Mouse (Mus musculus): ENCODE results near the gene Gp1ba. TPM values are rescaled to one million over a fixed set of nuclear protein-coding genes. Genes with fewer than 3 reads are reported as not detected.

Gene Gp1ba
- total and polyA plus RNA-seq, 3 experiments, result 0.25 to 0.84 TPM; not detected in 1

- H3K4me1 ChIP-seq (ENCODE audit: control insufficient read depth in 1 of 2, insufficient read depth in 2 of 2), result peaks cover 0 to 20% of the 10 kb centered on the region in 2 experiments; a peak in 2 of 4 replicates
- H3K27me3 ChIP-seq (replicated peaks), result no peaks in the 10 kb centered on the region
Measured at GRCm38 (mm10) chr11:70612505-70612904, 26.4 kb upstream of the Gp1ba start.

DNA sequence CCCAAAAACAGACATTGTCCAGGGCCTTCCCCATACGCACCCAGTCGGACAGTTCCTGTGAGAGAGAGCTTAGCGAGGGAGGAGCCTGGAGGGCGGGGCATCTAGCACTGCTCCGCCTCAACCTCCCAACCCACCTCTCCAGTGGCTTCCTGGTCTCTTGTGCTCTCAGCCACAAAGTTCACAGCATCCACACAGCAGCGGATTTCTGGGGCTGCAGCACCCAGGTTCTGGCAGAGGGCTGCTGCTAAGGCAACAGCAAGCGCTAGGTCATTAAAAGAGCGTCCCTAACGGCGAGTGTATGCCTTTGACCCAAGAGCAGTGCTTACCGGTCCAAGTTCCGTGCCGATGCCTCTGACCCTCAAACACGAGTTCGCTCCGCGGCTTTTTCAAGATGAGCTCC lies 23.8 kb upstream of the Gp1ba start:
- DNase-seq (ENCODE audit: extremely low read depth), result peak; percentile 46
- in situ Hi-C loops (cut with MboI; ENCODE audit: low pct_ligation_motif_present, low pct_unique_long_range_greater_than_20kb, low sequenced_read_pairs) (loop anchor here (5.0 to 25.0 kb wide), 2 partner anchors 203 to 378 kb away; partner anchors contain the start of genes 0610010K14Rik, Bcl6b, Gm21988 and Pelp1), dilution Hi-C loops (cut with MboI; ENCODE audit: extremely low pct_ligation_motif_present, extremely low pct_unique_long_range_greater_than_20kb, low sequenced_read_pairs) (no loop called here)
- H3K9ac ChIP-seq (ENCODE audit: insufficient read depth, low read depth), result no peak overlapping the region
- no peaks in the 10 kb centered on the region for H3K27me3 ChIP-seq (replicated peaks)
- no peaks in the 10 kb centered on the region for H3K9me3 ChIP-seq (replicated peaks; ENCODE audit: low read length)
- H3K36me3 ChIP-seq (replicated peaks in 1 of 2; ENCODE audit: control insufficient read depth in 1 of 2, insufficient read depth in 1 of 2, low read length in 1 of 2), result peaks cover 25 to 62% of the 10 kb centered on the region in 2 experiments
- peak overlapping the region in 2 of 3 experiments; percentile 26 to 36 for H3K4me3 ChIP-seq (replicated peaks in 1 of 3; ENCODE audit: low read depth in 2 of 3, low read length in 2 of 3, poor library complexity in 1 of 3)
- no peaks in the 10 kb centered on the region for H3K79me2 ChIP-seq (replicated peaks; ENCODE audit: control insufficient read depth, extremely low read depth, insufficient read depth, poor library complexity, severe bottlenecking)
- TF ChIP-seq ZC3H11A (IDR thresholded peaks at IDR 0.05; ENCODE audit: low read depth, low read length) (no peak), KAT2A (IDR thresholded peaks at IDR 0.05; ENCODE audit: insufficient replicate concordance, low read length) (no peak), SIN3A (IDR thresholded peaks at IDR 0.05; ENCODE audit: low read length) (no peak), POLR2A (IDR thresholded peaks at IDR 0.05; ENCODE audit: low read depth, low read length) (peak; percentile 58), MEF2A (IDR thresholded peaks at IDR 0.05; ENCODE audit: borderline replicate concordance, low read depth, low read length) (no peak), ELF1 (IDR thresholded peaks at IDR 0.05; ENCODE audit: low read depth, low read length) (peak; percentile 58; the same call in 1 of the 2 replicates)
- peaks cover 0 to 20% of the 10 kb centered on the region in 2 experiments; a peak in 2 of 4 replicates for H3K4me1 ChIP-seq (ENCODE audit: control insufficient read depth in 1 of 2, insufficient read depth in 2 of 2)
- no peak overlapping the region for H3K4me2 ChIP-seq (ENCODE audit: insufficient read depth, low read depth, poor library complexity, severe bottlenecking)
- no peak overlapping the region for H3K27ac ChIP-seq (ENCODE audit: insufficient read depth, low read depth)

More at GRCm38 (mm10) chr11:70612505-70612904, 26.4 kb upstream of the Gp1ba start:
- TF ChIP-seq IRF4 (IDR thresholded peaks at IDR 0.05; ENCODE audit: low read depth, low read length) (no peak), MXI1 (IDR thresholded peaks at IDR 0.05; ENCODE audit: low read depth, low read length) (no peak), MAFK (IDR thresholded peaks at IDR 0.05; ENCODE audit: insufficient replicate concordance, low read length) (no peak), MAZ (IDR thresholded peaks at IDR 0.05; ENCODE audit: low read depth, low read length) (no peak), NELFE (IDR thresholded peaks at IDR 0.05; ENCODE audit: low read depth, low read length) (no peak), GABPA (IDR thresholded peaks at IDR 0.05; ENCODE audit: insufficient replicate concordance, low read depth, low read length) (no peak), RCOR1 (conservative IDR thresholded peaks at IDR 0.05; ENCODE audit: low read depth, low read length) (no peak), CTCF (conservative IDR thresholded peaks at IDR 0.05 in 1 of 2, IDR thresholded peaks at IDR 0.05 in 1 of 2; ENCODE audit: low read depth in 2 of 2, low read length in 2 of 2) (peak in 1 of 2 experiments; percentile 33; a peak in 2 of 4 replicates), SMC3 (IDR thresholded peaks at IDR 0.05; ENCODE audit: low read depth, low read length) (peak; percentile 19; the same call in 1 of the 2 replicates), MYC (IDR thresholded peaks at IDR 0.05; ENCODE audit: low read depth, low read length) (no peak), NRF1 (IDR thresholded peaks at IDR 0.05; ENCODE audit: low read depth, low read length) (no peak)
- no peak overlapping the region for H3K27ac ChIP-seq (ENCODE audit: insufficient read depth, low read depth)
- no peaks in the 10 kb centered on the region for H3K9me3 ChIP-seq (replicated peaks; ENCODE audit: low read length)
- H3K4me2 ChIP-seq (ENCODE audit: insufficient read depth, low read depth, poor library complexity, severe bottlenecking), result no peak overlapping the region
- in situ Hi-C loops (cut with MboI; ENCODE audit: low pct_ligation_motif_present, low pct_unique_long_range_greater_than_20kb, low sequenced_read_pairs), result loop anchor here (25.0 kb wide), 1 partner anchor 375 kb away; the partner anchor contains the start of genes 0610010K14Rik, Bcl6b, Gm21988 and Rnasek
- H3K36me3 ChIP-seq (replicated peaks in 1 of 2; ENCODE audit: control insufficient read depth in 1 of 2, insufficient read depth in 1 of 2, low read length in 1 of 2), result peaks cover 51 to 87% of the 10 kb centered on the region in 2 experiments
- H3K9ac ChIP-seq (ENCODE audit: insufficient read depth, low read depth), result no peak overlapping the region
- H3K4me3 ChIP-seq (replicated peaks in 1 of 3; ENCODE audit: low read depth in 2 of 3, low read length in 2 of 3, poor library complexity in 1 of 3), result no peak overlapping the region
- dilution Hi-C loops (cut with MboI; ENCODE audit: extremely low pct_ligation_motif_present, extremely low pct_unique_long_range_greater_than_20kb, low sequenced_read_pairs), result no loop called here
- no peaks in the 10 kb centered on the region for H3K79me2 ChIP-seq (replicated peaks; ENCODE audit: control insufficient read depth, extremely low read depth, insufficient read depth, poor library complexity, severe bottlenecking)
- DNase-seq (ENCODE audit: extremely low read depth), result no peak

All from CH12.LX (cell line).